Comparison of ENCODE assay signal across 16 mouse cellular contexts in genomic region chr8:64216252-64216651, GRCm38 (mm10).
"Had no signal": no experiment of that assay in that cellular context is flagged by ENCODE, and none has a peak within 500 bp of the region (broad histone marks: within the 10 kb centered on the region; RNA-seq: fewer than 3 reads in every experiment).

No protein-coding gene starts in this region.

- H3K4me1 ChIP-seq: midbrain, embryonic 10.5 days; midbrain, embryonic 12.5 days had no signal

- H3K4me3 ChIP-seq: midbrain, embryonic 10.5 days; midbrain, embryonic 12.5 days; myocyte had no signal

- H3K27me3 ChIP-seq: midbrain, embryonic 12.5 days had no signal

- H3K9me3 ChIP-seq: midbrain, embryonic 10.5 days; midbrain, embryonic 12.5 days had no signal

- H3K4me2 ChIP-seq: lung, embryonic 14.5 days; midbrain, embryonic 12.5 days had no signal

- H3K9ac ChIP-seq: lung, embryonic 14.5 days; midbrain, embryonic 12.5 days had no signal

- DNase-seq: lung, adult 18-20 months; lung, embryonic 14.5 days; lung, postnatal 10 days; lung, postnatal 4 days; midbrain, embryonic 14.5 days; right cerebral cortex, adult 18-20 months; right cerebral cortex, postnatal 25 days; right cerebral cortex, postnatal 4 days; spleen, adult 18-20 months; thymus, adult 18-20 months; thymus, postnatal 14 days; thymus, postnatal 36 days had no signal

- ATAC-seq: midbrain, embryonic 16.5 days had no signal

- H3K36me3 ChIP-seq: midbrain, embryonic 10.5 days; midbrain, embryonic 12.5 days had no signal

- H3K27ac ChIP-seq: midbrain, embryonic 10.5 days; midbrain, embryonic 12.5 days had no signal
